Mouse (Mus musculus) Patski (cell line): ENCODE data around the gene Slc35e4. TPM values are rescaled to one million over a fixed set of nuclear protein-coding genes. Genes with fewer than 3 reads are reported as not detected.

Experiments
- ATAC-seq: fragments of 100-300 bp; one replicate; pipeline ENCODE4 v1.8.0; 2021
- CTCF ChIA-PET: fragments of 350-600 bp; sonication (Branson Sonifier 250); formaldehyde crosslinking; loops from one replicate; lab custom pipeline; 2022; ENCODE audit warnings: inconsistent platforms; lab: Charles Lee
- POLR2A ChIA-PET: fragments of 350-600 bp; sonication (Branson Sonifier 250); formaldehyde crosslinking; loops from one replicate; lab custom pipeline; 2022; ENCODE audit warnings: antibody characterized with exemption, inconsistent platforms; lab: Charles Lee
- DNase-seq: peaks from one replicate; pipeline ENCODE4 v3.0.0-alpha.2; 2011; ENCODE audit warnings: low read depth, low spot score
- H3K27me3 ChIP-seq: fragments of 371-371 bp; one replicate; pipeline ENCODE4 v1.5.1; 2021
- CTCF ChIP-seq: fragments of 100-300 bp; IDR thresholded peaks from one replicate; pipeline ENCODE4 v1.5.1; 2021
- in situ Hi-C: fragments of 300-500 bp; cut with MboI; formaldehyde crosslinking; loops from 3 replicates; pipeline ENCODE4 v1.11.1; 2018; ENCODE audit warnings: low pct_unique_long_range_greater_than_20kb, mixed read lengths
- polyA plus RNA-seq: library from polyadenylated mRNA; unstranded; gene quantifications from one replicate; pipeline ENCODE4 v1.2.3, GENCODE M21; 2021

Slc35e4 gene
- polyA plus RNA-seq, 1 experiment from 2014 or later = 25.6 TPM

DNA sequence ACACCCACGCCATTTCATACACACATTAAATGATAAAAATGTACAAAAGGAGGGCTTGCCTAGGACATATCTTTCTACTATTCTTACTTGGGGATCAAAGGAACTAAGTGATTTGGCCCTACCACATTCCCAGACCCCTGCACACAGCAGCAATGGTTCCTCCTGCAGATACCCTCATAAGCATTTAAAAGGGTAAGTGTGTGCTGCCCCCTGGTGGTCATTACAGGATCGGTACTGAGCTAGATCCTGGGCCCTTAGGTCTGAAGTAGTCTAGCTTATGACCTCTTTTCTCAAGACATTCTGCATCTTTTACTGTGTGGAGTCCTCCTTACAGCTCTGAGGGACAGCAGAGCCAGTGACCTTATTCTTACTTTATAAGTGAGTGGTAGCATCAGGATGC lies 34.6 kb downstream of the Slc35e4 start:
- ChIA-PET POLR2A (interaction anchor here (1.1 to 1.3 kb wide), 2 partner anchors 10 to 34 kb away, joined by 3 to 4 read pairs; partner anchors contain the start of gene Slc35e4), CTCF (interaction anchor here (0.8 to 2.7 kb wide), 19 partner anchors 9 to 182 kb away, joined by 3 to 18 read pairs (median 4); partner anchors contain the start of genes 4921536K21Rik, Dusp18 and Slc35e4)
- ATAC-seq (peak; percentile 54), DNase-seq (no peak)
- no peaks in the 10 kb centered on the region for H3K27me3 ChIP-seq
- in situ Hi-C loops = loop anchor here (5.0 to 10.0 kb wide), 2 partner anchors 63 to 345 kb away; no protein-coding TSS in a partner anchor
- TF ChIP-seq CTCF = peak; percentile 92

DNA sequence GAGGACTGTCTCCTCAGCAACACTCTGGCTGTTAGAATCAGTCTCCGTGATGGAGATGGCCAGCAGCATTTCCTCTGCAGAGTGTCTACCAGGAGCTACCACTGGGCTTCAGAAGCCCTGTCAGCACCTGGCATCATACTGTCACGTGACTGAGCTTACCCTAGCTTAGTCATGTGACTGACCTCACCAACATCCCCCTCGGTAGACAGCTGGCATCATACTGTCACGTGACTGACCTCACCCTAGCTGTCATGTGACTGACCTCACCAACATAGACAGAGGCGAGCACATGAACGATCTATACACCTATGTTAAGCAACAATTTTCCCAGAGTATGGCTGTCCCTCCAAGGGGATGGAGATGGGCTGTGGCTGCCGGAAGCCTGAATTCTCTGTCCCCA lies 35.8 kb downstream of the Slc35e4 start:
- no peak for ATAC-seq
- ChIA-PET CTCF (interaction anchor here (0.8 to 2.7 kb wide), 8 partner anchors 12 to 181 kb away, joined by 3 to 17 read pairs (median 4); partner anchors contain the start of gene Slc35e4), POLR2A (no interaction called here)
- in situ Hi-C loops = no loop called here
- H3K27me3 ChIP-seq = no peaks in the 10 kb centered on the region
- no peak for TF ChIP-seq CTCF
- no peak for DNase-seq

DNA sequence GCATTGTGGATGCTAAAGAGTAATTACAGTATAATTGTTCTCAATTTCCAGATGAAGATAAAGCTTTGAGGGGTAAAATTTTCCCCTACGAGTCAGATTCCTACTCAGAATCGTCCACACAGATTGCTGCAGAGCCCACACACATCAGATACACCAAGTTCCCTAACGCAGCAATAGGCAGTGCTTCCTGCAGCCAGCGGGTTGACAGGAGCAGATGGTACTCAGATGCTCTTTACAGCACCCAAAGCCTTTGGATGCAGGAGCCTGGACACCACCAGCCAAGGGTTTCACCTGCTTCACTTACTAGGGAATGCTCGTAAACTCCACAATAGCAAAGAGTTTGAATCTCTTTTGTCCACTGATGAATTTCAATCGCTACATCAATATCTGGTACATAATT lies 38.0 kb downstream of the Slc35e4 start:
- POLR2A ChIA-PET = no interaction called here
- in situ Hi-C loops = no loop called here
- no peak for DNase-seq
- H3K27me3 ChIP-seq = no peaks in the 10 kb centered on the region
- no peak for TF ChIP-seq CTCF
- ATAC-seq = no peak
- CTCF ChIA-PET = interaction anchor here (1.1 kb wide), 1 partner anchor 45 kb away, joined by 3 read pairs; no protein-coding TSS in a partner anchor

DNA sequence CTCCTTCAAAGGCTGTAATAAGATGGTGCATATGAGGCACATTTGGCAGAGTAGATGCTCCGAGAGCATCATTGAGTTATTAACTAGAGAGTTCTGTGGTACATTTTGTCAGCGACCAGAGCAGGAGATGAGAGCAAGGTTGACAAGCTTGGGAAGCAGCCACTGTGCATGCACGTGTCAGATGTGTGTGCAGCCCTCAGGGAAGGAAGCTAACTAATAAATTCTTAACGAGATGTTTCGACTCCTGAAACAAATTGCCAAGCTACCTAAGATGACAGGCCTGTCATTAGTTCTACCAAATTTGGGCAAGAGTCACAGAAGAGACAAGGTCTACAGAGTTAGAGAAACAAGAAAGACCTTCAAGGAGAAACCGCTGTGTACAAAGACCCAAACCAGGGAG lies 50.1 kb downstream of the Slc35e4 start:
- POLR2A ChIA-PET = no interaction called here
- no peaks in the 10 kb centered on the region for H3K27me3 ChIP-seq
- no peak for DNase-seq
- TF ChIP-seq CTCF = no peak
- in situ Hi-C loops = no loop called here
- CTCF ChIA-PET = interaction anchor here (1.3 kb wide), 1 partner anchor 15 kb away, joined by 3 read pairs; no protein-coding TSS in a partner anchor
- ATAC-seq = no peak

GRCm38 (mm10) chr11:3863454-3864112 lies 50.9 kb downstream of the Slc35e4 start, which contains the start of gene Osbp2:
Osbp2 (minus strand) TSS chr11:3863903.
- CTCF ChIA-PET = interaction anchor here (1.4 to 1.5 kb wide), 2 partner anchors 10 to 20 kb away, joined by 3 to 4 read pairs; no protein-coding TSS in a partner anchor
- ATAC-seq (no peak), DNase-seq (no peak)
- in situ Hi-C loops = no loop called here
- TF ChIP-seq CTCF = no peak
- POLR2A ChIA-PET = interaction anchor here (0.7 kb wide), 1 partner anchor 11 kb away, joined by 3 read pairs; no protein-coding TSS in a partner anchor
- no peaks in the 10 kb centered on the region for H3K27me3 ChIP-seq

GRCm38 (mm10) chr11:3862661-3863453 lies 51.6 kb downstream of the Slc35e4 start:
- in situ Hi-C loops = no loop called here
- CTCF ChIA-PET = interaction anchor here (1.4 to 1.5 kb wide), 2 partner anchors 9 to 20 kb away, joined by 3 to 4 read pairs; no protein-coding TSS in a partner anchor
- DNase-seq = no peak
- POLR2A ChIA-PET = interaction anchor here (0.7 kb wide), 1 partner anchor 12 kb away, joined by 3 read pairs; no protein-coding TSS in a partner anchor
- no peak for TF ChIP-seq CTCF
- H3K27me3 ChIP-seq = no peaks in the 10 kb centered on the region
- ATAC-seq = no peak

DNA sequence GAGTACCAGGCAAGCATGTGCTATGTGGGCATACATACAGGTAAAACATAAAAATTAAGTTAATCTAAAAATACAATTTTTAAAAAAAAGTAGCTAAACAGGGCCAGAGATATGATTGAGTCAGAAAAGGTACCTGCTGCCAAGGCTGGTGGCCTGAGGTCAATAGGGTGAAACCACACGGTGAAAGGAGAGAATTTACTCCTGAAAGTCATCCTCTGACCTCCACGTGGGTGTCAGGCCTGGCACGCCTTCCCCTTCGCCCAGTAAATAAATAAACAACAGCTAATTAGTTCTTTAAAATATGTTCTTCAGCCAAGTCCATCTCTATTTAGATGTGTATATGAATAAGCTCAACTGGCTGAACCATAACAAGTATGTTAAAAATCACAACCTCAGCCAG lies 54.1 kb downstream of the Slc35e4 start:
- H3K27me3 ChIP-seq = no peaks in the 10 kb centered on the region
- ATAC-seq = no peak
- CTCF ChIA-PET = interaction anchor here (1.0 to 1.7 kb wide), 2 partner anchors 12 to 52 kb away, joined by 3 to 4 read pairs; no protein-coding TSS in a partner anchor
- no peak for DNase-seq
- POLR2A ChIA-PET = interaction anchor here (0.7 kb wide), 1 partner anchor 8 kb away, joined by 3 read pairs; no protein-coding TSS in a partner anchor
- in situ Hi-C loops = no loop called here
- TF ChIP-seq CTCF = no peak

DNA sequence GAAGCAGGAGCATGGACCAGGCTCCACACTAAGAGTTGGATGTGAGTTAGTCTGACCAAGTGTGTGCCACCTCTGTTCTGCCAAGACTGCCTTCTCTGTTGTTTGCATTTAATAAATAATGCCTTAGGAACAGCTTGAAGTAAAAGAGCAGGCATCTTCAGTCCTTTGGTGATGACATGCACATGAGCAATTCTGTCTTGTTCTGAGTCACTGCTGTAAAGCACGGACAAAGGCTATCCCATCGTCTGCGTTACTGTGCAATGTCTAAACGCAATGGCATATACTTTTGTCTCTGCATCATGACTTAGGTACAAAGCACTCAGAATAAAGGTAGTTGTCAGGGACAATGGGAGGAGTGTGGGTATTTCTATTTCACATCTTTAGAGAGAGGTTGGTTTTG lies 54.7 kb downstream of the Slc35e4 start:
- no peaks in the 10 kb centered on the region for H3K27me3 ChIP-seq
- POLR2A ChIA-PET = no interaction called here
- TF ChIP-seq CTCF = no peak
- in situ Hi-C loops = no loop called here
- CTCF ChIA-PET = interaction anchor here (1.7 kb wide), 1 partner anchor 51 kb away, joined by 4 read pairs; no protein-coding TSS in a partner anchor
- DNase-seq (no peak), ATAC-seq (no peak)

GRCm38 (mm10) chr11:3857902-3858301 lies 56.6 kb downstream of the Slc35e4 start:
- CTCF ChIA-PET = interaction anchor here (0.8 to 1.1 kb wide), 2 partner anchors 17 to 24 kb away, joined by 3 read pairs; no protein-coding TSS in a partner anchor
- no peak for ATAC-seq
- TF ChIP-seq CTCF = no peak

More at GRCm38 (mm10) chr11:3857902-3858301, 56.6 kb downstream of the Slc35e4 start:
- H3K27me3 ChIP-seq = no peaks in the 10 kb centered on the region
- no peak for DNase-seq
- POLR2A ChIA-PET = no interaction called here
- in situ Hi-C loops = no loop called here

Other genes with a start within 250 kb of the Slc35e4 start
- gene Osbp2, start 50.8 kb downstream of the Slc35e4 start, polyA plus RNA-seq = 0.15 TPM
- 2.0 TPM for gene 4921536K21Rik, start 19.6 kb downstream of the Slc35e4 start, polyA plus RNA-seq
- 16.4 TPM for gene Dusp18, start 19.4 kb downstream of the Slc35e4 start, polyA plus RNA-seq
- gene Tcn2, start 17.5 kb upstream of the Slc35e4 start, polyA plus RNA-seq = 158 TPM
- 86.4 TPM for gene Pes1, start 49.3 kb upstream of the Slc35e4 start, polyA plus RNA-seq
- 0.15 TPM for gene 4930556J24Rik, start 62.1 kb upstream of the Slc35e4 start, polyA plus RNA-seq
- 10.0 TPM for gene Gal3st1, start 69.0 kb upstream of the Slc35e4 start, polyA plus RNA-seq
- gene Sec14l4, start 116.8 kb upstream of the Slc35e4 start, polyA plus RNA-seq = not detected
- gene Sec14l3, start 150.2 kb upstream of the Slc35e4 start, polyA plus RNA-seq = not detected
- 15.1 TPM for gene Mtfp1, start 180.8 kb upstream of the Slc35e4 start, polyA plus RNA-seq
- gene Sec14l2, start 208.8 kb upstream of the Slc35e4 start, polyA plus RNA-seq = 23.6 TPM
- 31.8 TPM for gene Rnf215, start 220.5 kb upstream of the Slc35e4 start, polyA plus RNA-seq
- 17.3 TPM for gene Ccdc157, start 245.6 kb upstream of the Slc35e4 start, polyA plus RNA-seq
- 45.2 TPM for gene Sf3a1, start 245.7 kb upstream of the Slc35e4 start, polyA plus RNA-seq